Mouse (Mus musculus): ENCODE results near the gene Tspyl3. TPM values are rescaled to one million over a fixed set of nuclear protein-coding genes. Genes with fewer than 3 reads are reported as not detected.
A peak's percentile ranks its signal among the peaks of the same experiment; 100 is the strongest.

Tspyl3 gene
- polyA plus RNA-seq, 1 experiment from 2014 or later = 17.3 TPM

GRCm38 (mm10) chr2:153241250-153242014 is 16.2 kb upstream of the Tspyl3 start, which contains the start of the genes Plagl2 and Pofut1:
Gene Plagl2 (minus strand): TSS chr2:153241426.
Gene Pofut1 (plus strand): TSS chr2:153241533.
- peaks cover 43% of the 10 kb centered on the region for H3K4me1 ChIP-seq
- peak within 1 kb of the TSS; percentile 98 for H3K9ac ChIP-seq
- H3K27me3 ChIP-seq = no peaks in the 10 kb centered on the region
- H3K9me3 ChIP-seq = no peaks in the 10 kb centered on the region
- H3K4me2 ChIP-seq (replicated peaks) = peak within 1 kb of the TSS; percentile 96
- ATAC-seq (ENCODE audit: low FRiP score, low read depth) = peak; percentile 96
- under 1% methylated on average over 48 of the region's 72 CpGs for WGBS
- peak within 1 kb of the TSS; percentile 98 for H3K4me3 ChIP-seq
- H3K36me3 ChIP-seq = peaks cover 35% of the 10 kb centered on the region
- peak within 1 kb of the TSS; percentile 93 for H3K27ac ChIP-seq

DNA sequence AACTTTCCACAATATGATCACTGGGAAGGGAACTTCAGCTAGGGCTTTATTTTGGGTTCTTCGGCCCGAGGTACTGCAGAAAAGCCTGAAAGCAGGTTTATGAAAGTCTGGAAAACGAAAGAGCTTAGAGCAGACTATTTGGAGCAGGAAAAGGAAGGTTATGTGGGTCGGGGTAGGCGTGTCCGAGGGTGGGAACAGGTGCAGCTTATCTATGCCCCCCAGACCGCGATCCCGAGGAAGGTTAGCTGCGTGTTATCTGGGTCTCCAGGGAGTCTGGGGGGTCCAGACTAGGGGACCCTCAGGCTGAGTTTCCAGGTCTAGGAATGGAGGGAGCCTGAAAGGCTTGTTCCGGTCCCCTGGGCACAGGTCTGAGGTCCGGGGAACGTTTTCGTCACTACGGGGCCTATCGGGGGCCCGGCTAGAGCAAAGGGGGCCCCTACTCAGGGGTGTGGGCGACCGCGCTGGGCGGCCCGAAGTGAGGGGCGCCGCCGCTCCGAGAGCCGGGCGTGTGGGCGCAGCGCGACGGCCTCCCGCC is 15.5 kb upstream of the Tspyl3 start:
- peak overlapping the region; percentile 93 for H3K27ac ChIP-seq

DNA sequence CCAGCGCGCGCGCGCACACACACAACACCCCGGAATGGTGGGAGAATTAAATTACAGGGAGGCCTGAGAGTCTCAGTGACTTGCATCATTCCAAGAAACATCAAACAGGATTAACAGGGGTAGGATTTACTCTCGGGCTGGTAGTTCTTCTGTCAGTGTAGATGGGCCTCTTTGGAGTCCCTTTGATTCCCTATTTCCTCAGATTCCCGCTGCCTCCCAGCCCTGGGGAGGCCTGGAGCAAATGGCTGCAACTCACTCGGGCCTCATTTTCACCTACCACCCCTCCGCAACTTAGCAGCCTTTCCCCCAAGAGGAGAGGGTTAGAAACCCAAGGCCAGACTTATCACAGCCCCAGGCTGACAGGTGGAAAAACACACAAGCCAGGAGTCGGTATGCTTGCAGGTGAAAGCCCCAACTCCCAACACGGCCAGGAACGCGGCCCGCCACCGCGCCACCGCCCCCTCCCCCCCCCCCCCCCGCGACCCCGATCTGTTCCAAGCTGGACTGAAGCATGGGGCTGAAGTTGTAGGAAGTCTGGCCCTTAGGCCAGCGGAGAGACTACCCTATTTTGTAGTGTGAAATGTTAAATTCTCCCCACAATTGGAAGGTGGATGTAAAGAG is 14.7 kb upstream of the Tspyl3 start:
- H3K9ac ChIP-seq = peak overlapping the region; percentile 98
- WGBS = 4% methylated on average over 14 of the region's 22 CpGs
- no peaks in the 10 kb centered on the region for H3K27me3 ChIP-seq
- H3K4me1 ChIP-seq = peaks cover 43% of the 10 kb centered on the region
- H3K9me3 ChIP-seq = no peaks in the 10 kb centered on the region
- H3K27ac ChIP-seq = peak overlapping the region; percentile 93
- ATAC-seq (ENCODE audit: low FRiP score, low read depth) = no peak
- H3K36me3 ChIP-seq = peaks cover 35% of the 10 kb centered on the region
- H3K4me3 ChIP-seq = peak overlapping the region; percentile 98
- H3K4me2 ChIP-seq (replicated peaks) = peak overlapping the region; percentile 96

More for the DNA sequence above, 15.5 kb upstream of the Tspyl3 start:
- Histone ChIP-seq H3K36me3 (peaks cover 35% of the 10 kb centered on the region), H3K9ac (peak overlapping the region; percentile 98), H3K9me3 (no peaks in the 10 kb centered on the region), H3K4me2 (replicated peaks) (peak overlapping the region; percentile 96), H3K27me3 (no peaks in the 10 kb centered on the region), H3K4me1 (peaks cover 43% of the 10 kb centered on the region), H3K4me3 (peak overlapping the region; percentile 98)
- peak; percentile 55 for ATAC-seq (ENCODE audit: low FRiP score, low read depth)
- under 1% methylated on average over 33 of the region's 33 CpGs for WGBS

- Histone ChIP-seq H3K27me3 (no peaks in the 10 kb centered on the region), H3K4me1 (peaks cover 43% of the 10 kb centered on the region), H3K9me3 (no peaks in the 10 kb centered on the region), H3K36me3 (peaks cover 40% of the 10 kb centered on the region), H3K9ac (peak overlapping the region; percentile 98), H3K27ac (peak overlapping the region; percentile 93; the same call in 1 of the 2 replicates), H3K4me3 (peak overlapping the region; percentile 98), H3K4me2 (replicated peaks) (peak overlapping the region; percentile 96)
- ATAC-seq (ENCODE audit: low FRiP score, low read depth) = no peak
- 60% methylated on average over 7 of the region's 7 CpGs for WGBS
Observed at GRCm38 (mm10) chr2:153239021-153239859, 14.0 kb upstream of the Tspyl3 start.

- Histone ChIP-seq H3K36me3 (peaks cover 48% of the 10 kb centered on the region), H3K27ac (no peak overlapping the region), H3K9ac (peak overlapping the region; percentile 40; the same call in 1 of the 2 replicates), H3K4me1 (peaks cover 43% of the 10 kb centered on the region), H3K27me3 (no peaks in the 10 kb centered on the region), H3K9me3 (no peaks in the 10 kb centered on the region), H3K4me2 (replicated peaks) (peak overlapping the region; percentile 96), H3K4me3 (no peak overlapping the region)
- WGBS = 71% methylated on average over 2 of the region's 2 CpGs
- no peak for ATAC-seq (ENCODE audit: low FRiP score, low read depth)
Observed at GRCm38 (mm10) chr2:153238406-153238805, 13.2 kb upstream of the Tspyl3 start.

GRCm38 (mm10) chr2:153237891-153238290 is 12.7 kb upstream of the Tspyl3 start:
- Histone ChIP-seq H3K9ac (peak overlapping the region; percentile 40; the same call in 1 of the 2 replicates), H3K9me3 (no peaks in the 10 kb centered on the region), H3K4me1 (peaks cover 43% of the 10 kb centered on the region), H3K36me3 (peaks cover 53% of the 10 kb centered on the region), H3K27ac (no peak overlapping the region), H3K27me3 (no peaks in the 10 kb centered on the region), H3K4me3 (no peak overlapping the region), H3K4me2 (replicated peaks) (peak overlapping the region; percentile 96; the same call in 1 of the 2 replicates)
- WGBS = 57% methylated on average over 4 of the region's 4 CpGs
- no peak for ATAC-seq (ENCODE audit: low FRiP score, low read depth)

DNA sequence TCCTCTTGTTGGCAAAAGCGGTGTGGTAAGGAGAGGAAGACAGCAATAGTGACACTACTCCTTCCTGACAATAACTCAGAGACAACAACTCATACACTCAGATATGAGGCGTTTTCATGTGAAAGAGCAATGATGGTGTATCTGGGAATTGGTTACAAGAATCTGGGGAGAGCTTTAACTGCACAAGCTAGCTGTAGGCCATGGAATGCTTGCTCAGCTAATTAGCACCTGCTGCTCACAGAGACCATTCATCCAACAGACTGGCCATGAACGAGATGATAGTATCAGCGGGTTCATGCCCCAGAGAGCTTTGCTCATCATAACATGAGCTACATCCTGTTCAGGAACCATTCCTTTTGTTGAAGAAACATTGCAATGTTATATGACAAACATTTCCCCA is 12.0 kb upstream of the Tspyl3 start:
- no peak for ATAC-seq (ENCODE audit: low FRiP score, low read depth)
- no peak overlapping the region for H3K27ac ChIP-seq
- no peaks in the 10 kb centered on the region for H3K27me3 ChIP-seq
- no peak overlapping the region for H3K4me3 ChIP-seq
- H3K9me3 ChIP-seq = no peaks in the 10 kb centered on the region
- 77% methylated on average over 4 of the region's 4 CpGs for WGBS
- H3K4me1 ChIP-seq = peaks cover 37% of the 10 kb centered on the region
- no peak overlapping the region for H3K9ac ChIP-seq
- no peak overlapping the region for H3K4me2 ChIP-seq (replicated peaks)
- H3K36me3 ChIP-seq = peaks cover 59% of the 10 kb centered on the region

DNA sequence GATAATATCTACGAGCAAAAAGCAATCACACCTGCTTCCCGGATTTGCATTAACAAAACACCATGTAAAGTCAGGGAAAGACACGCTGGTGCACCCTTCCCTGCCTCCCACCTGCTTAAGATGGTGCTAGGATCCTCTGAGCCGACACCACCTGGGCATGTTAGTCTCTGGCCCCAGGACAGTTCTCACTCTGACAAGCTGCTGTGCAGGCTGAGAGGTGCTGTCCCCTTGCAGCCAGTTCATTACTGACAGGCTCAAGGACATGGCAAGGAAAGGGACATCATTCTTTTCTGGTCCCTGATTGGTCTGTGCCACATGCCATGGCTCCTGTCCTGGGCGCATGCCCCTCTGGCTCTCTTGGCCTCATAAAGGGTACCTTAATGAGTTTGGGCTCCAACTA is 3.3 kb upstream of the Tspyl3 start:
- Histone ChIP-seq H3K4me3 (no peak overlapping the region), H3K36me3 (peaks cover 58% of the 10 kb centered on the region), H3K27ac (no peak overlapping the region), H3K4me1 (peaks cover 12% of the 10 kb centered on the region), H3K4me2 (replicated peaks) (no peak overlapping the region), H3K9me3 (no peaks in the 10 kb centered on the region), H3K9ac (no peak overlapping the region), H3K27me3 (no peaks in the 10 kb centered on the region)
- WGBS = 81% methylated on average over 5 of the region's 5 CpGs
- no peak for ATAC-seq (ENCODE audit: low FRiP score, low read depth)

DNA sequence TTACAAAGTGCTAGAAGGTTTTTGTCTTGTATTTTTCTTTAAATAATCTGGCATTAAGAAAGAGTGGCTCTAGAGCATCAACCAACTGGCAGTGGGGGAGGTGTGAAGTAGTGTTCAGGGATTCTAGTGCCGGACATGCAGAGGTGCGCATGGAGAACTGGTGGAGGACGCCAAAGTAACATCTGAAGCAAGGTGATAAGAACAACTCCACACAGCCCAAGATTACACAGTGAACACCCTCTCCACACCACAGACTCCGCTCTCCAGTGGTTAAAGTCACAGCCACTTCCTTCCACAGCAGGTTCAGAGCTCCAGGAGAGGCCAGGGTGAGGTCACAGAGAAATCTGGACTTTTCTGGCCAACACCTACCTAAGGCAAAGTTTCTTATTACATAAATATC is 2.7 kb upstream of the Tspyl3 start:
- no peak for ATAC-seq (ENCODE audit: low FRiP score, low read depth)
- no peaks in the 10 kb centered on the region for H3K27me3 ChIP-seq
- H3K27ac ChIP-seq = no peak overlapping the region
- H3K9me3 ChIP-seq = no peaks in the 10 kb centered on the region
- peaks cover 12% of the 10 kb centered on the region for H3K4me1 ChIP-seq
- 87% methylated on average over 4 of the region's 4 CpGs for WGBS
- H3K9ac ChIP-seq = no peak overlapping the region
- H3K4me3 ChIP-seq = no peak overlapping the region
- H3K36me3 ChIP-seq = peaks cover 53% of the 10 kb centered on the region
- no peak overlapping the region for H3K4me2 ChIP-seq (replicated peaks)

GRCm38 (mm10) chr2:153225595-153225953 is 333 bp upstream of the Tspyl3 start:
- H3K27ac ChIP-seq = peak overlapping the region; percentile 85; the same call in 1 of the 2 replicates
- 8% methylated on average over 3 of the region's 3 CpGs for WGBS
- ATAC-seq (ENCODE audit: low FRiP score, low read depth) = no peak

DNA sequence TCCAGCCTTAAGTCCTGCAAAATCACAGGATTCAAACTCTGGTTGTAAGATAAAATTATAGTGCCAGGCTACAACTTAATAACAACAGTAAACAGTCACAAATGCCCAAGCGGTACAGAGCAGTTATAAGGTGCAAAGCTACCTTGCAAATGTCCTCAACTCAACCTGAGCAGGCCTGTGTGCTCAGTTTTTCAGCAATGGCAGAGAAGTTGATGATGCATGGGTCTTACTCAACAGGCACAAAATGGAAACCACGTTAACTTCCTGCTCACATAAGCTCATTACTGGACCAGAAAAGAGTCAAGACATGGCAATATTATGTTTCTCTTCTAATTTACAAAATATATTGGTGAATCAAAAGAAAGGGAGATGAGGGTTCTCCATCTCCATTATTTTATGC is 2.7 kb downstream of the Tspyl3 start:
- peaks cover 18% of the 10 kb centered on the region for H3K36me3 ChIP-seq
- no peak overlapping the region for H3K9ac ChIP-seq
- H3K4me2 ChIP-seq (replicated peaks) = no peak overlapping the region
- H3K27ac ChIP-seq = no peak overlapping the region
- ATAC-seq (ENCODE audit: low FRiP score, low read depth) = no peak
- WGBS = 89% methylated on average over 2 of the region's 2 CpGs
- no peaks in the 10 kb centered on the region for H3K27me3 ChIP-seq
- no peak overlapping the region for H3K4me3 ChIP-seq
- H3K4me1 ChIP-seq = peaks cover 12% of the 10 kb centered on the region
- no peaks in the 10 kb centered on the region for H3K9me3 ChIP-seq

More at GRCm38 (mm10) chr2:153225595-153225953, 333 bp upstream of the Tspyl3 start:
- Histone ChIP-seq H3K4me2 (replicated peaks) (peak overlapping the region; percentile 79), H3K9me3 (no peaks in the 10 kb centered on the region), H3K36me3 (peaks cover 40% of the 10 kb centered on the region), H3K9ac (peak overlapping the region; percentile 83), H3K4me3 (peak overlapping the region; percentile 62), H3K4me1 (peaks cover 12% of the 10 kb centered on the region), H3K27me3 (no peaks in the 10 kb centered on the region)
